Mouse (Mus musculus) liver, embryonic 16.5 days (tissue): ENCODE data around the gene Megf11. TPM values are rescaled to one million over a fixed set of nuclear protein-coding genes. Genes with fewer than 3 reads are reported as not detected.

Experiments used
- ATAC-seq: fragments of 200-750 bp; cut with Nextera tagmentation; 2 replicates; pipeline ENCODE4 v1.8.0; 2017; ENCODE audit warnings: low read depth, mild to moderate bottlenecking, moderate number of reproducible peaks, moderate library complexity
- H3K27ac ChIP-seq: fragments of 300-500 bp; sonication (generic); 2 replicates; pipeline ENCODE4 v1.5.1; 2014; ENCODE audit warnings: mild to moderate bottlenecking, low read length
- H3K27me3 ChIP-seq: fragments of 300-500 bp; sonication (generic); 2 replicates; pipeline ENCODE4 v1.6.1; 2014; ENCODE audit warnings: low read depth, low read length, mixed read lengths; ENCODE audit not compliant: control insufficient read depth, insufficient read depth
- H3K36me3 ChIP-seq: fragments of 300-500 bp; sonication (generic); 2 replicates; pipeline ENCODE4 v1.6.1; 2014; ENCODE audit warnings: mild to moderate bottlenecking; ENCODE audit not compliant: control insufficient read depth, insufficient read depth
- H3K4me1 ChIP-seq: fragments of 300-500 bp; sonication (generic); 2 replicates; pipeline ENCODE4 v1.6.1; 2014; ENCODE audit warnings: low read depth, low read length, mixed read lengths; ENCODE audit not compliant: control insufficient read depth
- H3K4me2 ChIP-seq: fragments of 300-500 bp; sonication (generic); 2 replicates; pipeline ENCODE4 v1.6.1; 2014; ENCODE audit warnings: low read depth, low read length, mixed read lengths
- H3K4me3 ChIP-seq: fragments of 300-500 bp; sonication (generic); 2 replicates; pipeline ENCODE4 v1.5.1; 2014; ENCODE audit warnings: low read depth, mild to moderate bottlenecking, low read length
- H3K9ac ChIP-seq: fragments of 300-500 bp; sonication (generic); 2 replicates; pipeline ENCODE4 v1.6.1; 2014; ENCODE audit warnings: low read depth, low read length
- H3K9me3 ChIP-seq: fragments of 300-500 bp; sonication (generic); replicated peaks from 2 replicates; pipeline ENCODE4 v1.6.1; 2016; ENCODE audit warnings: low read length; ENCODE audit not compliant: control insufficient read depth
- WGBS: fragments of 180-500 bp; shearing (Covaris S2); extraction: QIAGEN DNeasy Blood & Tissue Kit; methylation state at CpG from one replicate; pipeline ENCODE4 v1.1.7; 2014; ENCODE audit not compliant: insufficient replicate concordance; 5-methylcytosine and 5-hydroxymethylcytosine counted together
- microRNA-seq: library from miRNA; unstranded; fragments of <30 nt; microRNA quantifications from one replicate; pipeline ENCODE4, GENCODE M21; 2016
- polyA plus RNA-seq: library from polyadenylated mRNA; unstranded; fragments of >200 nt; fragmentation: Nextera tagmentation; extraction: Ambion mirVana; gene quantifications from 2 replicates; pipeline ENCODE4 v1.2.1, GENCODE M21; 2015

The Megf11 gene
- polyA plus RNA-seq, 1 experiment from 2014 or later: 0.51 TPM

- ATAC-seq: no peak
- H3K9me3 ChIP-seq: no peaks in the 10 kb centered on the region
- H3K27me3 ChIP-seq: no peaks in the 10 kb centered on the region
- H3K36me3 ChIP-seq: no peaks in the 10 kb centered on the region
- no peaks in the 10 kb centered on the region for H3K4me1 ChIP-seq
- H3K27ac ChIP-seq: no peak overlapping the region
- H3K9ac ChIP-seq: no peak overlapping the region
- H3K4me2 ChIP-seq: no peak overlapping the region
- 73% methylated on average over 14 of the region's 14 CpGs for WGBS
- no peak overlapping the region for H3K4me3 ChIP-seq
Observed at GRCm38 (mm10) chr9:64758052-64758451, 372.6 kb downstream of the Megf11 start.

Small RNA genes within 50 kb of the gene (microRNA-seq; reads per million reads assigned to microRNA genes)
- gene Gm47308: not detected

Other genes starting within 250 kb of the Megf11 start
- 13.3 and 13.5 TPM in 2 replicates for gene Zwilch, start 212.5 kb upstream of the Megf11 start, polyA plus RNA-seq
- 592 and 651 TPM in 2 replicates for gene Rpl4, start 212.3 kb upstream of the Megf11 start, polyA plus RNA-seq
- 10.1 and 11.6 TPM in 2 replicates for gene Snapc5, start 206.4 kb upstream of the Megf11 start, polyA plus RNA-seq
- gene Uchl4, start 150.4 kb upstream of the Megf11 start, polyA plus RNA-seq: 0.80 and 0.96 TPM in 2 replicates
- gene Map2k1, start 132.0 kb upstream of the Megf11 start, polyA plus RNA-seq: 26.5 and 29.1 TPM in 2 replicates
- 145 and 166 TPM in 2 replicates for gene Tipin, start 104.0 kb upstream of the Megf11 start, polyA plus RNA-seq
- 7.6 and 8.0 TPM in 2 replicates for gene Dis3l, start 44.3 kb upstream of the Megf11 start, polyA plus RNA-seq